Mouse (Mus musculus) G1E (cell line): ENCODE measurements at regions not wholly inside any gene's neighbourhood (a gene's known extent, or its start where the extent isn't known, plus 50 kb on each side); places are given as distances from the start of the nearest gene placed in this dataset.

Source experiments
- CTCF ChIP-seq: IDR thresholded peaks from 2 replicates; pipeline ENCODE4 v1.5.1; 2012; ENCODE audit warnings: low read depth, low read length, inconsistent platforms, mixed read lengths
- GATA1 ChIP-seq: IDR thresholded peaks from 2 replicates; pipeline ENCODE4 v1.6.1; 2012; ENCODE audit warnings: borderline replicate concordance, low read length, inconsistent platforms, mixed read lengths
- POLR2AphosphoS5 ChIP-seq: IDR thresholded peaks from 2 replicates; pipeline ENCODE4 v1.6.1; 2012; ENCODE audit warnings: low read depth, low read length, inconsistent platforms; ENCODE audit not compliant: insufficient replicate concordance
- TAL1 ChIP-seq: conservative IDR thresholded peaks from 2 replicates; pipeline ENCODE4 v1.6.1; 2012; ENCODE audit warnings: low read depth, low read length, inconsistent platforms, mixed read lengths

DNA sequence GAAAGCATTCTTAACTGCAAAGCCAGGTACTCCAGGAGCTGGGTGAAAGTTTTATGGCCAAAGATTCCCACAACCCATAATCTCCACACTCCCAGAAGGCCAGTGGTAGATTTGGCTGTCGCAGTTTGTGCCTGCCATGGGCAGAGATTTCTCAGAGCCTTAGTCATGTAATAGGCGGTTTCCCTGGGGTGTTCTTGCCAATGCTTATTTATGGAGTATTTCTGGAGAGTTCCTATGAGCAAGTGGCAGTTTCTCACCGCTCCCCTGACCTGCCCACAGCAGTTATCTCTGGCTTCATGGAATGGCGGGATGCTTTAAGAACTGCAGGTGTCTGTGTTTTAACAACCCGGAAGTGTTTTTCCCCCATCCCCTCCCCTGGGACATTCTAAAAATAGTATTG is 179.8 kb downstream of the 4933412E24Rik start:
- TF ChIP-seq CTCF (no peak), GATA1 (no peak), TAL1 (no peak), POLR2AphosphoS5 (no peak)
